Mouse (Mus musculus): ENCODE data around the gene Nrsn1.

DNA sequence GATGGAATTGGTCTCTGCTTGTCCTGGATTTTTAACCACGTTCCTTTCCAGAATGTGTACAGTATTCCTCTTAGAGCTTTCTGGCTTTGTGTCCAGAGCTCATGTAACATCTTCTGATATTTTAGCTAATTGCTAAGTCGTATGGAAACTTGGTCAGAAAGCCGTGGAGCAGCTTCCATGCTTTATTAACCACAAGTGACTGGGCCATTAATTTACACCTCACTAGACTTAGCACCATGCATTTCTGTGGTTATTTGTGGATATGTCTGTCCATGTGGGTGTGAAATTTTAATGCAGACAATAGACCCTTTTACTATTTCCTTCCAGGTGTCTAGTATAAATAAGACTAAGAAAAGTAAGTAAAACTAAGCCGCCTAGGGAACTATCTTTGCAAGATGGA lies 7.6 kb downstream of the Nrsn1 start:
- TF ChIP-seq CTCF (IDR thresholded peaks at IDR 0.05; ENCODE audit: extremely low read depth, insufficient read depth, insufficient read length, insufficient replicate concordance): no peak
- no peak for TF ChIP-seq POLR2A (IDR thresholded peaks at IDR 0.05; ENCODE audit: low read depth, low read length)
